Mouse (Mus musculus): ENCODE results near the gene 4933427D14Rik. TPM values are rescaled to one million over a fixed set of nuclear protein-coding genes. Genes with fewer than 3 reads are reported as not detected.

4933427D14Rik gene
- total RNA-seq, 2 experiments from 2014 or later, result 26.1 to 39.9 TPM

- no peak for DNase-seq (ENCODE audit: low spot score in 2 of 2)
- intact Hi-C loops (cut with DNase I), result no loop called here
These were observed 79.6 kb downstream of the 4933427D14Rik start for GRCm38 (mm10) chr11:72127450-72128189.

- no peak for DNase-seq (ENCODE audit: low spot score in 2 of 2)
- intact Hi-C loops (cut with DNase I), result no loop called here
These were observed 81.5 kb downstream of the 4933427D14Rik start for GRCm38 (mm10) chr11:72125781-72126180.

- no peak for DNase-seq (ENCODE audit: low spot score in 2 of 2)
- intact Hi-C loops (cut with DNase I), result no loop called here
These were observed 83.7 kb downstream of the 4933427D14Rik start for GRCm38 (mm10) chr11:72123531-72123930.

- DNase-seq (ENCODE audit: low spot score in 2 of 2), result no peak
- intact Hi-C loops (cut with DNase I), result no loop called here
These were observed 86.9 kb downstream of the 4933427D14Rik start for GRCm38 (mm10) chr11:72120354-72120753.

- no peak for DNase-seq (ENCODE audit: low spot score in 2 of 2)
- intact Hi-C loops (cut with DNase I), result no loop called here
These were observed 88.6 kb downstream of the 4933427D14Rik start for GRCm38 (mm10) chr11:72118630-72119029.

GRCm38 (mm10) chr11:72113296-72113695, 94.0 kb downstream of the 4933427D14Rik start:
- intact Hi-C loops (cut with DNase I), result no loop called here
- no peak for DNase-seq (ENCODE audit: low spot score in 2 of 2)

GRCm38 (mm10) chr11:72110726-72111125, 96.5 kb downstream of the 4933427D14Rik start:
- intact Hi-C loops (cut with DNase I), result no loop called here
- peak in 1 of 2 experiments; percentile 48 for DNase-seq (ENCODE audit: low spot score in 2 of 2)

- intact Hi-C loops (cut with DNase I), result no loop called here
- DNase-seq (ENCODE audit: low spot score in 2 of 2), result no peak
These were observed 103.0 kb downstream of the 4933427D14Rik start for GRCm38 (mm10) chr11:72104223-72104622.

Other genes starting within 250 kb of the 4933427D14Rik start
- gene Aipl1, start 169.9 kb downstream of the 4933427D14Rik start, total RNA-seq (2021), result not detected
- 1 to 10 TPM in 1 of 2 experiments, under 1 TPM in 1; 0.43 to 1.1 TPM for gene Pimreg, start 165.4 kb downstream of the 4933427D14Rik start, total RNA-seq (2021)
- 10 to 100 TPM; 74.9 to 83.2 TPM for gene Pitpnm3, start 71.7 kb downstream of the 4933427D14Rik start, total RNA-seq (2021)
- gene Gm43951, start 619 bp downstream of the 4933427D14Rik start, total RNA-seq (2021), result 10 to 100 TPM in 1 of 2 experiments, 1 to 10 TPM in 1; 9.1 to 15.4 TPM
- 10 to 100 TPM; 31.0 to 31.3 TPM for gene Txndc17, start 88 bp upstream of the 4933427D14Rik start, total RNA-seq (2021)
- 10 to 100 TPM; 15.5 to 16.7 TPM for gene Med31, start 8.1 kb upstream of the 4933427D14Rik start, total RNA-seq (2021)
- 10 to 100 TPM; 14.2 to 21.9 TPM for gene Slc13a5, start 59.8 kb upstream of the 4933427D14Rik start, total RNA-seq (2021)
- gene Xaf1, start 94.2 kb upstream of the 4933427D14Rik start, total RNA-seq (2021), result 1 to 10 TPM; 6.2 to 6.6 TPM
- not detected for gene Fbxo39, start 107.0 kb upstream of the 4933427D14Rik start, total RNA-seq (2021)
- gene Tekt1, start 155.0 kb upstream of the 4933427D14Rik start, total RNA-seq (2021), result 1 to 10 TPM; 2.2 to 2.9 TPM
- 1 to 10 TPM in 1 of 2 experiments, under 1 TPM in 1; 0.68 to 1.5 TPM for gene Smtnl2, start 204.3 kb upstream of the 4933427D14Rik start, total RNA-seq (2021)
- under 1 TPM in 1 of 2 experiments, not detected in 1; 0.29 TPM for gene Ggt6, start 228.1 kb upstream of the 4933427D14Rik start, total RNA-seq (2021)
- gene Mybbp1a, start 233.9 kb upstream of the 4933427D14Rik start, total RNA-seq (2021), result 10 to 100 TPM; 42.8 to 50.2 TPM

Measured in left cerebral cortex, postnatal 36 days (tissue).